Mouse (Mus musculus): ENCODE results near the gene Ptms. TPM values are rescaled to one million over a fixed set of nuclear protein-coding genes. Genes with fewer than 3 reads are reported as not detected.

Gene Ptms
- polyA plus RNA-seq, 1 experiment from 2014 or later: 399 TPM

DNA sequence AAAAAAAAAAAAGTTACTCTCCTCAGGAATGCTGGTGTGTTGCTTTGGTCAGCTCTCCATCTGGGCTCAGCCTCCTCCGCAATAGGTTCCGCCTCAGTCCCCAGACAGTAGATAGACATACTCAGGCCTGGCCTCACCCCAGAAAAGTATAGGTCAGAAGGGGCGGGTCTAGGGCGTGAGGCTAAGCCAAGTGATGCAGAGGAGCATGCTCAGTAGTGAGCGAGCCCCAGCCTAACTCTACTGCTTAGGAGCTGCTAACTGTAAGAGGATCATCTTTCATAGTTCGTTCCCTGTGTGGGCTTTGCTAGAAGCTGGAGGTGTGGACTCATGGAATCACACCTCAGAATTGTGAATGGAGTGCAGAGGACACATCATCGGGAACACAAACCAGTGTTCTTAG, 18.7 kb upstream of the Ptms start:
- DNase-seq (ENCODE audit: low spot score) (no peak), ATAC-seq (replicated peaks; ENCODE audit: low FRiP score, low read depth) (no peak)
- Histone ChIP-seq H3K9me3 (replicated peaks; ENCODE audit: low read length) (no peaks in the 10 kb centered on the region), H3K4me1 (replicated peaks; ENCODE audit: insufficient read depth, low read length) (no peaks in the 10 kb centered on the region), H3K9ac (ENCODE audit: low read depth, low read length) (no peak overlapping the region), H3K27ac (no peak overlapping the region), H3K4me3 (replicated peaks; ENCODE audit: low read depth, low read length) (no peak overlapping the region), H3K4me2 (ENCODE audit: low read length) (no peak overlapping the region), H3K27me3 (ENCODE audit: insufficient read depth, low read length) (no peaks in the 10 kb centered on the region), H3K36me3 (ENCODE audit: insufficient read depth, low read length) (peaks cover 49% of the 10 kb centered on the region)
- TF ChIP-seq CTCF (IDR thresholded peaks at IDR 0.05; ENCODE audit: low read depth): no peak
- 79% methylated on average over 7 of the region's 7 CpGs for WGBS

DNA sequence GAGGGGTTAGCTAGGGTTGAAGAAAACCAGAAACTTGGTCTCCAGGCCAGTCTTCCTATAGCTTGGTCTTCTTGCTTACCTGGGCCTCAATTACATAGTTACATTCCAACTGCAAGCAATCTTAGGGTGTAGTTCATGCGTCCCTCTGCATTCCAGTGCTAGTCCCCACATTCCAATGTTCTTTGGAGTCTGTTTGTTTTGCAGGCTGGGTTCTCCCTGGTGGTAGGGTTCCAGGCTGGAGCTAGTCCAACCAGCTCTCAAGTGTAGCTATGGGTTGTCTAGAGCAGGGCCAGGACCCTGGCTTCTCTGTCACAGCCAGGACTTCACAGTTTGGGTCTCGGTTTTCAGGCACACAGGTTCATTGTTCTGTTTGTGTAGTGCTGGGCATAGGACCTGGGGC, 17.6 kb upstream of the Ptms start:
- ATAC-seq (replicated peaks; ENCODE audit: low FRiP score, low read depth) (no peak), DNase-seq (ENCODE audit: low spot score) (no peak)
- Histone ChIP-seq H3K9me3 (replicated peaks; ENCODE audit: low read length) (no peaks in the 10 kb centered on the region), H3K27me3 (ENCODE audit: insufficient read depth, low read length) (no peaks in the 10 kb centered on the region), H3K4me2 (ENCODE audit: low read length) (no peak overlapping the region), H3K4me1 (replicated peaks; ENCODE audit: insufficient read depth, low read length) (peaks cover 5% of the 10 kb centered on the region), H3K9ac (ENCODE audit: low read depth, low read length) (no peak overlapping the region), H3K4me3 (replicated peaks; ENCODE audit: low read depth, low read length) (no peak overlapping the region), H3K27ac (no peak overlapping the region), H3K36me3 (ENCODE audit: insufficient read depth, low read length) (peaks cover 49% of the 10 kb centered on the region)
- WGBS: 76% methylated on average over 2 of the region's 2 CpGs
- no peak for TF ChIP-seq CTCF (IDR thresholded peaks at IDR 0.05; ENCODE audit: low read depth)

DNA sequence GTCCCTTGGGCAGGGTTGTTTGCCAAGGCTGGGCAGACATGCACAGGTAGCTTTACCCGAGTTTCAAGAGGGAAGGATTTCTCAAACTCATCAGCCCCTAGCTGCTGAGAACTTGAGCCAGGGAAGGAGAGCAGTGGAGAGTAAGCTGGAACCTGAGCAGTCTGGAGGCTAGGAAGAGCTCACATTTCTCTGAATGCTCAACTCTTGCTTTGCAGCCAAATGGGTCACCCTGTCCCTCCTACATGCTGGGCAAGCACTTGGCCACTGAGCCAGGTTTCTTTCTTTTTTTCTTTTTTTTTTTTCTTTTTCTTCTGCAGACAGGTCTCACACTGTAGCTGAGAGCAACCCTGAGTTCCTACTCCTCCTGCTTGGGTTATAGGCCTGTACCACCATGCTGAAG, 16.8 kb upstream of the Ptms start:
- no peak overlapping the region for H3K9ac ChIP-seq (ENCODE audit: low read depth, low read length)
- H3K4me2 ChIP-seq (ENCODE audit: low read length): no peak overlapping the region
- DNase-seq (ENCODE audit: low spot score): no peak
- H3K27me3 ChIP-seq (ENCODE audit: insufficient read depth, low read length): no peaks in the 10 kb centered on the region
- H3K4me1 ChIP-seq (replicated peaks; ENCODE audit: insufficient read depth, low read length): peaks cover 7% of the 10 kb centered on the region
- WGBS: 85% methylated on average over 1 of the region's 1 CpGs
- no peak for ATAC-seq (replicated peaks; ENCODE audit: low FRiP score, low read depth)
- no peak for TF ChIP-seq CTCF (IDR thresholded peaks at IDR 0.05; ENCODE audit: low read depth)
- H3K36me3 ChIP-seq (ENCODE audit: insufficient read depth, low read length): peaks cover 49% of the 10 kb centered on the region
- no peaks in the 10 kb centered on the region for H3K9me3 ChIP-seq (replicated peaks; ENCODE audit: low read length)
- no peak overlapping the region for H3K27ac ChIP-seq
- H3K4me3 ChIP-seq (replicated peaks; ENCODE audit: low read depth, low read length): no peak overlapping the region

DNA sequence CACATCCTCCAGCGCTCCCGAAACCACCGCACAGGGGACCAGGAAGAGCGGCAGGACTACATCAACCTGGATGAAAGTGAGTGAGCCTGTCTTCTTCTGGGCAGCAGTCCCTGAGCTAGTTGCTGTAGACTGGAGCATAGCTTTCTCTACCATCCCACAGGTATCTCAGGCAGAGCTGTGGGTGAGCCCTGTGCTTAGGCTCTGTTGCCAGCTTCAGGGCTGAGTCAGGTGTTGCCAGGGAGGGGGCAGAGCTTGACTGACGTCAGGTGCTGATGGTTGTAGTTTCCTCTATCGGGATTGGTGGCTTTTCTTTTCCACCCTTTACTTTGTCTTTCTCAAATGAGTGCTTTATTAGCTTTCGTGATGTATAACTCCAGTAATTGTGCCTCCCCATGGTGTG, 14.8 kb upstream of the Ptms start:
- DNase-seq (ENCODE audit: low spot score) (no peak), ATAC-seq (replicated peaks; ENCODE audit: low FRiP score, low read depth) (no peak)
- H3K9me3 ChIP-seq (replicated peaks; ENCODE audit: low read length): no peaks in the 10 kb centered on the region
- H3K4me2 ChIP-seq (ENCODE audit: low read length): no peak overlapping the region
- 93% methylated on average over 7 of the region's 7 CpGs for WGBS
- no peaks in the 10 kb centered on the region for H3K27me3 ChIP-seq (ENCODE audit: insufficient read depth, low read length)
- no peak for TF ChIP-seq CTCF (IDR thresholded peaks at IDR 0.05; ENCODE audit: low read depth)
- peaks cover 13% of the 10 kb centered on the region for H3K4me1 ChIP-seq (replicated peaks; ENCODE audit: insufficient read depth, low read length)
- no peak overlapping the region for H3K9ac ChIP-seq (ENCODE audit: low read depth, low read length)
- no peak overlapping the region for H3K4me3 ChIP-seq (replicated peaks; ENCODE audit: low read depth, low read length)
- H3K36me3 ChIP-seq (ENCODE audit: insufficient read depth, low read length): peaks cover 49% of the 10 kb centered on the region
- no peak overlapping the region for H3K27ac ChIP-seq

DNA sequence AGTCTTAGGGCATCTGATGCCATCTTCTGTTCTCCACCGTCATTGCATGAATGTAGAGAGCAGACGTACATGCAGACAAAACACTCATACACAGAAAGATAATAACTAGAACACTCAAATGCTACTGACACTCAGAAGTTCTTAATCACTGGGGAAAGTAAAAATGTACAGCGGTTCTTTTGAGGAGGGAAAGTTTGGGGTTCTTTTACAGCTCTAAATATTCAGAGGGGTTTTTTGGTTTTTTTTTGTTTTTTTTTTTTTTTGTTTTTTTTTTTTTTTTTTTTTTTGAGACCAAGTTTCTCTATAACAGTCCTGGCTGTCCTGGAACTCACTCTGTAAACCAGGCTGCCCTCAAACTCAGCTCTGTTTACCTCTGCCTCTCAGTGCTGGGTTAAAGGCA, 13.2 kb upstream of the Ptms start:
- H3K27ac ChIP-seq: no peak overlapping the region
- H3K4me3 ChIP-seq (replicated peaks; ENCODE audit: low read depth, low read length): no peak overlapping the region
- H3K36me3 ChIP-seq (ENCODE audit: insufficient read depth, low read length): peaks cover 41% of the 10 kb centered on the region
- DNase-seq (ENCODE audit: low spot score) (no peak), ATAC-seq (replicated peaks; ENCODE audit: low FRiP score, low read depth) (no peak)
- no peaks in the 10 kb centered on the region for H3K9me3 ChIP-seq (replicated peaks; ENCODE audit: low read length)
- no peak for TF ChIP-seq CTCF (IDR thresholded peaks at IDR 0.05; ENCODE audit: low read depth)
- H3K4me1 ChIP-seq (replicated peaks; ENCODE audit: insufficient read depth, low read length): peaks cover 13% of the 10 kb centered on the region
- H3K9ac ChIP-seq (ENCODE audit: low read depth, low read length): no peak overlapping the region
- H3K4me2 ChIP-seq (ENCODE audit: low read length): no peak overlapping the region
- H3K27me3 ChIP-seq (ENCODE audit: insufficient read depth, low read length): no peaks in the 10 kb centered on the region
- whole genome bisulfite sequencing: 93% methylated on average over 3 of the region's 3 CpGs

DNA sequence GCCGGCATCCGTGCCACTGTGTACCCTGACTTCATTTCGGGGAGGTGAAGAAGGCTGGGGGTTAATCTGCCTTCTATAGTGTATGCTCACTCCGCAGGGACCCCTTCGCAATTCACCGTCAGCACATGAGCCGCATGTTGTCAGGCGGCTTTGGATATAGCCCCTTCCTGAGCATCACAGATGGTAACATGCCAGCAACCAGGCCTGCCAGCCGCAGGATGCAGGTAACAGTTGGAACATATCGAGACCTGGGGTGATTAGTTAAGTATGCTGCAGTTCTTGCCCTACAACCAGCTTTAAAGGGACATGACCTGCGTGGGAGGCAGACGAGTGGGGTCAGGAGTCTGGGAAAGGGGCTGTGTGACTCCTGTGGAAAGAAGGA, 12.4 kb upstream of the Ptms start:
- Histone ChIP-seq H3K9ac (ENCODE audit: low read depth, low read length) (peak overlapping the region; percentile 95), H3K27ac (peak overlapping the region; percentile 99), H3K9me3 (replicated peaks; ENCODE audit: low read length) (no peaks in the 10 kb centered on the region), H3K4me2 (ENCODE audit: low read length) (peak overlapping the region; percentile 80), H3K4me3 (replicated peaks; ENCODE audit: low read depth, low read length) (peak overlapping the region; percentile 86), H3K4me1 (replicated peaks; ENCODE audit: insufficient read depth, low read length) (peaks cover 13% of the 10 kb centered on the region), H3K36me3 (ENCODE audit: insufficient read depth, low read length) (peaks cover 33% of the 10 kb centered on the region), H3K27me3 (ENCODE audit: insufficient read depth, low read length) (no peaks in the 10 kb centered on the region)
- no peak for TF ChIP-seq CTCF (IDR thresholded peaks at IDR 0.05; ENCODE audit: low read depth)
- ATAC-seq (replicated peaks; ENCODE audit: low FRiP score, low read depth) (no peak), DNase-seq (ENCODE audit: low spot score) (no peak)
- WGBS: 31% methylated on average over 12 of the region's 12 CpGs

Measured in kidney, postnatal 0 days (tissue).